Mouse (Mus musculus): Measurements from ENCODE around the gene Prss57. TPM values are rescaled to one million over a fixed set of nuclear protein-coding genes. Genes with fewer than 3 reads are reported as not detected.

Gene Prss57
- under 1 TPM; 0.63 to 0.72 TPM for total RNA-seq (2021)
- long read RNA-seq, experiment 1, partial matches to known transcripts = 0 of 1 reads
- long read RNA-seq, experiment 1, other reads (novel, unspliced or antisense) = 1 of 1 reads
- long read RNA-seq, experiment 2 = 0 reads

GRCm38 (mm10) chr10:79790861-79791260, at the start of gene Prss57:
Prss57 (minus strand) TSS chr10:79790961.
- no peak for DNase-seq (ENCODE audit: low spot score in 2 of 2)

- DNase-seq (ENCODE audit: low spot score in 2 of 2) = no peak
These were observed 49.3 kb upstream of the Prss57 start for GRCm38 (mm10) chr10:79840091-79840490.

DNA sequence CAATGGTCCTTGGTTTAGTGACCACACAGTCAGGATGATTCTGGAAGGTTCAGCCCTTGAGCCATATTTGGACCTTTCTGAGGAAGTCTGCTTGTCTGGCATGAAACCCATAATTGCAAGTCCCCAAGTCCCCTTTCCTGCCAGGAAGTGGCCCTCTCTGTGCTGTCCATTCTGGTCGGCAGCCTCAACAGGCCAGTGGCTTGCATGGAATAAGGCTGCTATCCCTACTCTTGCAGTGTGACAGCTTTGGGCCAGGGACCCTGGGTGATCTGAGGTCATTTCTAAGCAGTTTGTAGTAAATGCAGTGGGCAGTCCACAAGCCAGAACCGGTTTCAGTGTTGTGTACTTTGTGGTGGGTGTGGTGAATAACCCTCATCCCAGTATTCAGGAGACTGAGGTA, 47.4 kb upstream of the Prss57 start:
- no peak for DNase-seq (ENCODE audit: low spot score in 2 of 2)

GRCm38 (mm10) chr10:79836918-79837317, 46.2 kb upstream of the Prss57 start:
- no peak for DNase-seq (ENCODE audit: low spot score in 2 of 2)

DNA sequence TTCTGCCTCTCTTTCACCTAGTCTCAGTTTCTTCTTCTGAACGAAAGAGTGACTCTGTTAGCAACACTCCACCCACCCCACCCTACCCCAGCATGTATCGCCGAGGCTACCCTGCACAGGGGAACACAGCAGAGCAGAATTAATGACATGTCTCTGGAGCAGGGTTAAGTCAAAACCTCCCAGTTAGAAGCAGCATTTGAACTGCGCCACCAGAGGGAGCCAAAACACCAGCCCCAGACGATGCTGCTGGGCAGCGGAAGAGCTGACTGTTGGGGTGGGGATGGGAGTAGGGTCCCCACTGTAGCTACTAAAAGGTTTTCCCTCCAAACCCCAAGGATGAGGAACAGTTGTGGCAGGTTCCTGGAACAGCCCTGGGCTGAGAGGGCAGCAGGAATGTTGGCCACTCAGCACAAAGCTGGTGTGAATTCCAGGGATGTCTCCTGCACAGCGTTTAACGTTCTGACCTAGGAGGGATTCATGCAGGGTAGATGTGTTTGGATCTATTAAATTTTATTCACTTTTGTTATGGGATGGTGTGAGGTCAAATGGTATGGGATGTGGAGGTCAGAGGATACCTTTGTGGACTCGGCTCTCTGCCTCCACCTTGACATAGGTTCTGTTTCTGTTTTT, 44.1 kb upstream of the Prss57 start:
- peak; percentile 82 to 84 for DNase-seq (ENCODE audit: low spot score in 2 of 2)

GRCm38 (mm10) chr10:79832786-79833181, 42.0 kb upstream of the Prss57 start:
- no peak for DNase-seq (ENCODE audit: low spot score in 2 of 2)

DNA sequence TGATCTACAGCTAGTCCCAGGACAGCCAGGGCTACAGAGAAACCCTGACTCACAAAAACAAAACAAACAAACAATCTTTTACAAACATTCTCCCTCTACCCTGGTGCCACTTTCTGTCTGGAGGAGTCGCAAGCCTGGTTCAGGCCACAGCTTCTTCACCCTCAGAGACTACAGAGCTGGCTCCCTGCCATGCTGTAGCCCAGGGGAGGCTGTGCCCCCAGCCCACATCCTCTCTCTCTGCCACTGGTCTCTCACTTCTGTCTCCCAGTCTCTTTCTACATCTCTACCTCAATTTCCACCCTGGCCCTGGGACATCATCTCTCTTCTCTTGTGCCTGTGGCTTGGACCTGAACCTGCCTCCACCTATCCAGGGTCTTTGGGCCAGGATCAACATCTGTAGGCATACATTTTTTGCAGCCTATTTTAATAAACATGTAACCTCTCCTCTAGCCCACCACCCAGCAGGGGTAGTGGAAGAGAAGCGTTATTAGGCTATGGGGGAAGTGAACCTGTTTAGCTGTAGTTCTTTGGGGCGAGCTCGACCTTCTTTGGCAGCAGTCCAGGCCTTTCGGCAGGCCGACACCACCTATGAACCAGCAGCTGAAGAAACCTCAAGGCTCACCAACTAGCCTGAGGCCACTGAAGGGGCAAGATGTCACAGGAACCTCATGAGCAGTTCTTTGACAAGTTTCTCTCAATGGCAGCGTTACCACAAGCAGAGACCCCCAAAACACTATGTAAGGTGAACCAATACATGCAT, 41.4 kb upstream of the Prss57 start:
- DNase-seq (ENCODE audit: low spot score in 2 of 2) = no peak

DNA sequence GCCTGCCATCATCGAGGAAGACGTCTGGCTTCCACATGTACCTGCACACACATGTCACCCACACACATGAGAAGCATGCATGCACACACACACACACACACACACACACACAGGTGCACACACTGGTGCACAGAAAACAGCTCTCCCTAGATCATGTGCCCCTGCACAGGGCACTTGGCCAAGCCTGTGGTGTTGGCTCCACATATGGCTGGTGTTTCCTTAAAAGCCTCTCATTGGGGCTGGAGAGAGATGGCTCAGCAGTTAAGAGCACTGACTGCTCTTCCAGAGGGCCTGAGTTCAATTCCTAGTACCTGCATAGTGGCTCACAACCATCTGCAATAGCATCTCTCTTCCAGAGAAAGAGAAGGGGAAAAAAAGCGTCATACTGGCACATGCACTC, 40.8 kb upstream of the Prss57 start:
- no peak for DNase-seq (ENCODE audit: low spot score in 2 of 2)

DNA sequence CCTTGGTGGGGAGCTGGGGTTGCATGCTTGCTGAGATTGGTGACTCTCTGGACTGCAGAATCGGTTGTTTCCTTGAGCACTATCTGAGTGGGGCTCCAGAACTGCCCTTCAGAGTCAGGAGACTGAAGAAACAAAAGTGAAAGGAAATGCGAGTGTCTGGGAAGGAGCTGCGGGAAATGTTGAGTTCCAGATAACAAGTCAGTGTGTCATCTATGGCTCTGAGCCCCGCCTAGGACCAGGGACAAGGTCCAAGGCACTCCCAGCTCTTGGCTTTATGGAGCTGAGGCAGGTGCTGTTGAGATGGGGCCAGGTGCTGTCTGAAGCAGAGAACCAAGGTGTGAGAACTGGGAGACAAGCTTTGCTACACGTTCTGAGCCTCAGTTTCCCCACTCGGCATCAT, 33.7 kb upstream of the Prss57 start:
- no peak for DNase-seq (ENCODE audit: low spot score in 2 of 2)

GRCm38 (mm10) chr10:79823011-79823410, 32.2 kb upstream of the Prss57 start:
- DNase-seq (ENCODE audit: low spot score in 2 of 2) = no peak

DNA sequence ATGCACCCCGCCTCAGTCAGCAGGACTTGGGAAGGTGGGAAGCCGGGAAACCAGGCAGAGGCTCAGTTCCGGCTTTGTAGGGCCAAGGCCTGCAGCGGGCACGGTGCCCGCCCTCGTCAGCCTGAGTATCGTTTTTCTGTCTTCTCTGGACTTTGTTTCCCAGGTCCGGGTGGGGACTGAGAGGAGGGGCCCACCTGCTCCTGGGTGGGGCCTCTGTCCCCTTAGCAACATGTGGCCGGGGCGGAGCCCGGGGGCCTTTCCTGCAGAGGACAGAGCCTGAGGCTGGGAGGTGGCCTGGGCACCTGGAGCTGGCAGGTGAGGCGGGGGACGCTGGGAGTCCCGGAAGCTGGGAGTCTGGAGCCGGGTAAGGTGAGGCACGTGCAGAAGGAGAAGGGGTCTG, 31.6 kb upstream of the Prss57 start:
- no peak for DNase-seq (ENCODE audit: low spot score in 2 of 2)

- DNase-seq (ENCODE audit: low spot score in 2 of 2) = no peak
These were observed 31.0 kb upstream of the Prss57 start for GRCm38 (mm10) chr10:79821731-79822130.

- DNase-seq (ENCODE audit: low spot score in 2 of 2) = no peak
These were observed 30.0 kb upstream of the Prss57 start, which contains the start of gene Misp for GRCm38 (mm10) chr10:79820782-79821181. Misp (plus strand) TSS chr10:79820989.

- DNase-seq (ENCODE audit: low spot score in 2 of 2) = no peak
These were observed 29.5 kb upstream of the Prss57 start for GRCm38 (mm10) chr10:79820277-79820676.

- DNase-seq (ENCODE audit: low spot score in 2 of 2) = no peak
These were observed 28.8 kb upstream of the Prss57 start for GRCm38 (mm10) chr10:79819606-79820005.

- no peak for DNase-seq (ENCODE audit: low spot score in 2 of 2)
These were observed 27.5 kb upstream of the Prss57 start for GRCm38 (mm10) chr10:79818225-79818624.

GRCm38 (mm10) chr10:79817111-79817510, 26.4 kb upstream of the Prss57 start:
- no peak for DNase-seq (ENCODE audit: low spot score in 2 of 2)

- no peak for DNase-seq (ENCODE audit: low spot score in 2 of 2)
These were observed 25.1 kb upstream of the Prss57 start for GRCm38 (mm10) chr10:79815671-79816494.

DNA sequence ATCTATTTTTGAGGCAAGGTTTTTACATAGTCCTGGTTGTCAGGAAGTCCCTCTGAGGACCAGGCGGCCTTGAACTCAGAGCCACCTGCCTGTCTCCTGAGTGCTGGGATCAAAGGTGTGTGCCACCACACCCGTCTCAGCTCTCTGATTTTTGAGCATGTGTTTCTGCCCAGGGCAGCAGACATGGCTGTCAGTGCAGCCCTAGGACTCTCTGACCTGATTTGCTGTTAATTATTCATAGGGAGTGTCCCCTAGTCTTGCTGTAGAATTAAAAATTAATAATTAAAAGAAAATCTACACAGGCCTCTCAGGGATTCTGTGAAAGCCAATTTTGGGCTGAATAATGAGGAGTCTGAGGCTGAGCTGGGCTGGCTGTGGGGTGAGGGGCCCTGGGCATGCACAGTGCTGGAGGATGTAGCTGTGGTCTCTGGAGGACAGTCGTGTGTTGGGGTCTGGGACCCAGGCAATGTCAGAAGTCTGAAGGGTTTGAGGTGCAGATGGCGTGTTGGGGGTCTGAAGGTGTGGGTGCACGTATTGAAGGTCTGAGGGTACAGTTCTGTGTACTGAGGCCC, 23.6 kb upstream of the Prss57 start:
- DNase-seq (ENCODE audit: low spot score in 2 of 2) = no peak

DNA sequence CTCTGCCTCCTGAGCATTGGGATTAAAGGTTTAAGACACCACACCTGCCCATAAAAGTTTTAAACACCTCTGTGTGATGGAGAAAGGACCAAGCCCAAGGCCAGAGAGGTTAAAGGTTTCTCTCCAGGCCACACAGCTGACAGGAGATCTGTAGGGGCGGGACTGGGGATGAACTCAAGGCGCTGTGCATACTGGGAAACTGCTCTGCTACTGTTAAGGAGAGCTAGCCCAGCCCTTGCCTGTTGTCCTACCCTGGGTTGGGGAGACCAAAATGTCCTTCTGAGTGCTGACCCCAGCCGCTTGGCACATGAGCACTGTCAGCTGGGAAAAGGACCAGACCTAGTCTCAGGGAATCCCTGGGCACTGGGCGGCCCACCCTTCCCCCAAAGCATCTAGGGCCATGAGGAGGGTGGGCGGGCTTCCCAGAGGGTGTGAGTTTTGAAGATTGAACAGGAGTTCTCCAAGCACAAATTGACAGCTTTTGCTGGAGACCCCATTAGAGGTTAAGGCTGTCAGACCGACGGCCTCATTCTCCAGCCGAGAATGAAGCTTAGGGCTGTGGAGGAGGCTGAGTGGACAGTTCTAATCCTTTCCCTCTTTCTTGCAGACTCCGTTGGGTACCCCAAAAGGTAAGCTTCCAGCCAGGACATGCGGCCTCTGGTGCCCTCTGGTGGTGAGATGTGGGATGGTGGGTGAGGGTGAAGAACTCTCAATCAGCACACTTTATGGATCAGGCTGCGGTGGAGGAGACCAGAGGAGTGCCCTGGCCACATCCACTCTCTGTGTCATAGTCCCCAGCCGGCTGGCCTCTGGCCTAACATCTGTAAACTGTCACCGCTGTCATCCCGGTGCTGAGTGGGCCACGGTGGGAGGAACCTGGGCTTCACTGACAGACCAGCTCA, 21.2 kb upstream of the Prss57 start:
- DNase-seq (ENCODE audit: low spot score in 2 of 2) = peak; percentile 85 to 92
